Mouse (Mus musculus): ENCODE data around the gene Chrna9. TPM values are rescaled to one million over a fixed set of nuclear protein-coding genes. Genes with fewer than 3 reads are reported as not detected.

The Chrna9 gene
- polyA plus RNA-seq, 1 experiment from 2014 or later, result not detected

DNA sequence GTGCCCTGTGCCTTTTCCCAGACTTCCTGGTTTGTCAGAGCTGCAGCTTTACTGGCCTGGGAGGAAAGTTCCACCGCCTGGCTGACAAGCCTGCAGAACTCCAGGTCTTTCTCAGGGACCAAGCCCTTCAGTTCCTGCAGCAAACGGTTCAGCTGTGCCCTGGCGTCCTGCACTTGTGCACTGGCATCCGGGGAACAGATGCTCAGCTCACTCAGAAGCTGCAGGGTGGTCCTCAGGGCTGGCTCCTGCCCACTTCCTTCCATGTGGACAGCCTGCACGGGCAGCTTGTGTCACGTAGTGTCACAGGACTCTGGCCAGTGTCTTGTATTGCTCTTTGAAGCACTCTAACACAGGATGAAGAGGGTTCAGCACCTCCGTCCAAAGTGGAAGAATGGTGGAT, 23.0 kb upstream of the Chrna9 start:
- Histone ChIP-seq H3K4me1 (replicated peaks; ENCODE audit: control insufficient read depth, insufficient read depth, low read length) (no peaks in the 10 kb centered on the region), H3K27ac (ENCODE audit: low read depth) (no peak overlapping the region), H3K36me3 (ENCODE audit: control insufficient read depth, insufficient read depth, low read length) (no peaks in the 10 kb centered on the region), H3K9ac (ENCODE audit: low read length) (no peak overlapping the region), H3K27me3 (replicated peaks; ENCODE audit: control insufficient read depth, insufficient read depth, low read length) (no peaks in the 10 kb centered on the region), H3K4me3 (ENCODE audit: low read depth, low read length) (no peak overlapping the region), H3K9me3 (ENCODE audit: control insufficient read depth, low read length) (no peaks in the 10 kb centered on the region), H3K4me2 (ENCODE audit: low read length) (no peak overlapping the region)
- DNase-seq (ENCODE audit: low spot score) (no peak), ATAC-seq (replicated peaks; ENCODE audit: low FRiP score, low TSS enrichment, low read depth) (no peak)
- WGBS, result 78% methylated on average over 7 of the region's 7 CpGs

DNA sequence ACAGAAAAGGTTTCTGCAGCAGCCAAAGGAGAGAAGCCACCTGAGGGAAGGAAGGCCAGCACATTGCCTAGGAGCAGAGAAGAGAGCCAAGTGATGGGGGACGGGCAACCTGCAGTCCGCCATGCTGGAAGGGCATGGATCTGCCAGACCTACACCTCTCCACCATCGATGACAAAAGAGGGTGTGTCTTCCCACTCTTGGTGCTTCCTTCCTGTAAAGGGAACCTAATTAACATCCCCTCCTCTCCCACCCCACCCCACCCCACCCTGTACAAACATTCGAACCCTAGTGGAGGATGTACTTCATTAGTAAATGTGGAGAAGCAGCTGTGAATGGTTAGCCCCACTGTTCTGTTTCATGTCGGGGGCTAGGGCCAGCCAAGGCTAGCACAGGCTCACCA, 22.5 kb upstream of the Chrna9 start:
- Histone ChIP-seq H3K27me3 (replicated peaks; ENCODE audit: control insufficient read depth, insufficient read depth, low read length) (no peaks in the 10 kb centered on the region), H3K36me3 (ENCODE audit: control insufficient read depth, insufficient read depth, low read length) (no peaks in the 10 kb centered on the region), H3K9me3 (ENCODE audit: control insufficient read depth, low read length) (no peaks in the 10 kb centered on the region), H3K4me3 (ENCODE audit: low read depth, low read length) (no peak overlapping the region), H3K4me2 (ENCODE audit: low read length) (no peak overlapping the region), H3K4me1 (replicated peaks; ENCODE audit: control insufficient read depth, insufficient read depth, low read length) (no peaks in the 10 kb centered on the region), H3K9ac (ENCODE audit: low read length) (no peak overlapping the region), H3K27ac (ENCODE audit: low read depth) (no peak overlapping the region)
- ATAC-seq (replicated peaks; ENCODE audit: low FRiP score, low TSS enrichment, low read depth) (no peak), DNase-seq (ENCODE audit: low spot score) (no peak)
- 87% methylated on average over 5 of the region's 5 CpGs for WGBS

DNA sequence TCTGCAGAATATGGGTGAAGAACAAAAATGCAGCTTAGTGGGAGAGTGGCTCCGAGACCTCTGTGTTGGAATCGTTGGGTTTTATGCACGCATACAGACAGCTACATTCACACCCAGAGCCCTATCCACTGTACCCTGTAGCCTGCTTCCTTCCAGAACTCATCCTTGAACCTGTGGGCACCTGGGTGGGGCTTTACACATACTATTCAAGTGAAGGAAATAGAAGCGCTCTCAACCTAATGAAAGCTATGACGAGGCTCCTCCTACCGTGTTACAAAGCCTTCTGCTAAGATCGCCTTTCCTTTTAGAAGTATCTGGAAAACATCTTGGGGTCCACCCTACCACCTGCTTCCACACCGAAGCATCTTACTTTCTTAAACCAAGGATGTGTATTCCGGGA, 21.6 kb upstream of the Chrna9 start:
- Histone ChIP-seq H3K4me3 (ENCODE audit: low read depth, low read length) (no peak overlapping the region), H3K4me1 (replicated peaks; ENCODE audit: control insufficient read depth, insufficient read depth, low read length) (no peaks in the 10 kb centered on the region), H3K27me3 (replicated peaks; ENCODE audit: control insufficient read depth, insufficient read depth, low read length) (no peaks in the 10 kb centered on the region), H3K9ac (ENCODE audit: low read length) (no peak overlapping the region), H3K9me3 (ENCODE audit: control insufficient read depth, low read length) (no peaks in the 10 kb centered on the region), H3K27ac (ENCODE audit: low read depth) (no peak overlapping the region), H3K4me2 (ENCODE audit: low read length) (no peak overlapping the region), H3K36me3 (ENCODE audit: control insufficient read depth, insufficient read depth, low read length) (no peaks in the 10 kb centered on the region)
- WGBS, result 88% methylated on average over 9 of the region's 9 CpGs
- ATAC-seq (replicated peaks; ENCODE audit: low FRiP score, low TSS enrichment, low read depth), result no peak
- DNase-seq (ENCODE audit: low spot score), result no peak

DNA sequence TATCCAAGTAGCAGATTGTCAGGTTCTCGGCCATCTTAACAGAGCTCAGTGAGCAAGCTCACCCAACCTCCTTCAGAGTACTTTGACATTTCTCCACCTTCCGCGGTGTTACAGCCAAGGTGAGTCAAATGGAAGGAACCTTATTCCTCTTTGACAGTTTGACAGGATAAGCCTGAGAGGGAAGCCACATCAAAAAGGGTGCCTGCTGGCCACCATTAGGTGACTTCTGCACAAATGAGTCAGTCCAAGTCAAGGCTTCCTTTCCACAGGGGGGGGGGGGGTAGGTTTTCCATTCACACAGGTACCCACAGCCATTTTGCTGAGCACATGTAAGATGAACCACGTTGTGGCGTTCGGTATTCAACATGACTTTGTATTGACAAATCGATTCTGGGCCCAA, 20.4 kb upstream of the Chrna9 start:
- Histone ChIP-seq H3K9ac (ENCODE audit: low read length) (no peak overlapping the region), H3K27me3 (replicated peaks; ENCODE audit: control insufficient read depth, insufficient read depth, low read length) (no peaks in the 10 kb centered on the region), H3K36me3 (ENCODE audit: control insufficient read depth, insufficient read depth, low read length) (no peaks in the 10 kb centered on the region), H3K4me2 (ENCODE audit: low read length) (no peak overlapping the region), H3K4me1 (replicated peaks; ENCODE audit: control insufficient read depth, insufficient read depth, low read length) (no peaks in the 10 kb centered on the region), H3K4me3 (ENCODE audit: low read depth, low read length) (no peak overlapping the region), H3K27ac (ENCODE audit: low read depth) (no peak overlapping the region), H3K9me3 (ENCODE audit: control insufficient read depth, low read length) (no peaks in the 10 kb centered on the region)
- DNase-seq (ENCODE audit: low spot score) (no peak), ATAC-seq (replicated peaks; ENCODE audit: low FRiP score, low TSS enrichment, low read depth) (no peak)
- 87% methylated on average over 7 of the region's 7 CpGs for WGBS

DNA sequence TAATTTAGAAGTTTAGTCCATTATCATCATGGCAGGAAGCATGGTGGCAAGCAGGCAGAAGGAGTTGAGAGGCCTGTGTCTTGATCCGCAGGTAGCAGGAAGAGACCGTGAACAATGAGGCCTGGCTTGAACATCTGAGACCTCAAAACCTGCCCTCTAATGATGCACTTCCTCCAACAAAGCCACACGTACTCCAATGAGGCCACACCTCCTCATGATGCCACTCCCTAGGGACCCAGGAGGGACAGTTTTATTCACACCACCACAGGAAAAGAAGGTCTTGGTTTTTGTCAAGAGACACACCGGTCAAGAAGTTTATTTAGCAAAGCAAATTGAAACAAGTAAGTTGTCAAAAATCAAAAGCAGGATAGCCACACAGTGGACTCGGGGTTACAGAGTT, 17.8 kb upstream of the Chrna9 start:
- DNase-seq (ENCODE audit: low spot score), result no peak
- H3K9ac ChIP-seq (ENCODE audit: low read length), result no peak overlapping the region
- WGBS, result 87% methylated on average over 5 of the region's 5 CpGs
- H3K4me3 ChIP-seq (ENCODE audit: low read depth, low read length), result no peak overlapping the region
- H3K4me2 ChIP-seq (ENCODE audit: low read length), result no peak overlapping the region
- ATAC-seq (replicated peaks; ENCODE audit: low FRiP score, low TSS enrichment, low read depth), result no peak
- H3K27ac ChIP-seq (ENCODE audit: low read depth), result no peak overlapping the region
- H3K27me3 ChIP-seq (replicated peaks; ENCODE audit: control insufficient read depth, insufficient read depth, low read length), result no peaks in the 10 kb centered on the region
- H3K36me3 ChIP-seq (ENCODE audit: control insufficient read depth, insufficient read depth, low read length), result no peaks in the 10 kb centered on the region
- no peaks in the 10 kb centered on the region for H3K9me3 ChIP-seq (ENCODE audit: control insufficient read depth, low read length)
- H3K4me1 ChIP-seq (replicated peaks; ENCODE audit: control insufficient read depth, insufficient read depth, low read length), result no peaks in the 10 kb centered on the region

DNA sequence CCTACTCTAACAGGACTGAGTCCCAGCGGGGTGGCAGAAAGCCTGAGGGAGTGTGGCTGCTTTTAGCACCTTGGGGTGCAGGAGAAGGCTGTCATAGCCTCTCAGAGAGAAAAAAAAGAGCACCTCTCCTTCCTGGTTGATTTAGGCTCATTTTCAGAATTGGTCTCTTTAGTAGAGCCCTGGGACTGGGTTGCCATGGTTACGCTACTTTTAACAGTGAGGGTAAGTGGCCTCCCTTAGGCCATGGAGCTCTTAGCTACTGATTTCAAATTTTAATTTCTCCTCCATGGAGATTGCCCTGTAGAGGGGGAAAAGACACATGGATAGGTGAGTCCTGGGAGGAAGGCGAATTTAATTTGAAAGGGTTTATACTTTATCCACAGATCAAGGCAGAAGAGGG, 16.1 kb upstream of the Chrna9 start:
- H3K27me3 ChIP-seq (replicated peaks; ENCODE audit: control insufficient read depth, insufficient read depth, low read length), result no peaks in the 10 kb centered on the region
- no peaks in the 10 kb centered on the region for H3K36me3 ChIP-seq (ENCODE audit: control insufficient read depth, insufficient read depth, low read length)
- no peaks in the 10 kb centered on the region for H3K4me1 ChIP-seq (replicated peaks; ENCODE audit: control insufficient read depth, insufficient read depth, low read length)
- H3K4me3 ChIP-seq (ENCODE audit: low read depth, low read length), result no peak overlapping the region
- no peak overlapping the region for H3K27ac ChIP-seq (ENCODE audit: low read depth)
- DNase-seq (ENCODE audit: low spot score) (no peak), ATAC-seq (replicated peaks; ENCODE audit: low FRiP score, low TSS enrichment, low read depth) (no peak)
- no peak overlapping the region for H3K4me2 ChIP-seq (ENCODE audit: low read length)
- 76% methylated on average over 3 of the region's 3 CpGs for WGBS
- no peaks in the 10 kb centered on the region for H3K9me3 ChIP-seq (ENCODE audit: control insufficient read depth, low read length)
- no peak overlapping the region for H3K9ac ChIP-seq (ENCODE audit: low read length)

DNA sequence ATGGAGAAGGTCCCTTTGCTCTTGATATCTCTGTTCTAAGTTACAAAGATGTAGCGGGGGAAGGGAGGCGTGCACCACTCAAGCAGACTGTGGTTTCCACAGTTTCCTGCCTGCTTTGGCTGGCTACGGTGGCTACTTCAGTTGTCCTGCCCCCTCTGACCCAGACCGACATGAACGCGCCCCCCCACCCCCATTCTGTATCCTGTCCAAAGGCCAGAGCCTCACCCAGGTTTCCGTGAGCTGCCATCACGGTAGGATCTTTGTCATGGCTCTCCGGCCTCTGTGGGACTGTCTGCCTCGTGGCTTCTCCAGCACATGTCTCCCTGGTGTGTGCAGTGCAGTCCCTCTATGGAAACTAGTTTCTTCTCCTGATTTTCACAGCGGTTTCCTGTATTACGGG, 15.4 kb upstream of the Chrna9 start:
- Histone ChIP-seq H3K27ac (ENCODE audit: low read depth) (no peak overlapping the region), H3K36me3 (ENCODE audit: control insufficient read depth, insufficient read depth, low read length) (no peaks in the 10 kb centered on the region), H3K4me3 (ENCODE audit: low read depth, low read length) (no peak overlapping the region), H3K9ac (ENCODE audit: low read length) (no peak overlapping the region), H3K4me2 (ENCODE audit: low read length) (no peak overlapping the region), H3K9me3 (ENCODE audit: control insufficient read depth, low read length) (no peaks in the 10 kb centered on the region), H3K27me3 (replicated peaks; ENCODE audit: control insufficient read depth, insufficient read depth, low read length) (no peaks in the 10 kb centered on the region), H3K4me1 (replicated peaks; ENCODE audit: control insufficient read depth, insufficient read depth, low read length) (no peaks in the 10 kb centered on the region)
- DNase-seq (ENCODE audit: low spot score) (no peak), ATAC-seq (replicated peaks; ENCODE audit: low FRiP score, low TSS enrichment, low read depth) (no peak)
- 85% methylated on average over 12 of the region's 12 CpGs for WGBS

DNA sequence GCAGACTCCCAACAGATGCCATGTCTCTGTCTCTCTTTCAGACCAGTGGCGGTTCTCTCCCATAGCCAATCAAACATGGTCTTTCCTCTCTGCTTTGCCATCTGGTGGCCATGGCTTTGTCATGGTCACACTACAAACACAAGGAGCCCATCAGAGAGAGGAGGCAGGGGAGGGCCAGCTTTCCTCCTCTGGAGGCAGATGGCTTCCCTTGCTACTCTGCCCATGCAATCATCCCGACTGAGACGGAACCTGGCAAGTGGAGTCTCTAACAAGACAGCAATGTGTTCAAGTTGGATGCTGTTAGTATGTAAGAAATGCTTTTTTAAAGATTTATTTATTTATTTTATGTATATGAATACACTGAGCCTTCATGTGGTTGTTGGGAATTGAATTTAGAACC, 14.8 kb upstream of the Chrna9 start:
- WGBS, result 94% methylated on average over 3 of the region's 3 CpGs
- Histone ChIP-seq H3K9ac (ENCODE audit: low read length) (no peak overlapping the region), H3K4me2 (ENCODE audit: low read length) (no peak overlapping the region), H3K9me3 (ENCODE audit: control insufficient read depth, low read length) (no peaks in the 10 kb centered on the region), H3K36me3 (ENCODE audit: control insufficient read depth, insufficient read depth, low read length) (no peaks in the 10 kb centered on the region), H3K4me1 (replicated peaks; ENCODE audit: control insufficient read depth, insufficient read depth, low read length) (no peaks in the 10 kb centered on the region), H3K4me3 (ENCODE audit: low read depth, low read length) (no peak overlapping the region), H3K27me3 (replicated peaks; ENCODE audit: control insufficient read depth, insufficient read depth, low read length) (no peaks in the 10 kb centered on the region), H3K27ac (ENCODE audit: low read depth) (no peak overlapping the region)
- DNase-seq (ENCODE audit: low spot score) (no peak), ATAC-seq (replicated peaks; ENCODE audit: low FRiP score, low TSS enrichment, low read depth) (no peak)

DNA sequence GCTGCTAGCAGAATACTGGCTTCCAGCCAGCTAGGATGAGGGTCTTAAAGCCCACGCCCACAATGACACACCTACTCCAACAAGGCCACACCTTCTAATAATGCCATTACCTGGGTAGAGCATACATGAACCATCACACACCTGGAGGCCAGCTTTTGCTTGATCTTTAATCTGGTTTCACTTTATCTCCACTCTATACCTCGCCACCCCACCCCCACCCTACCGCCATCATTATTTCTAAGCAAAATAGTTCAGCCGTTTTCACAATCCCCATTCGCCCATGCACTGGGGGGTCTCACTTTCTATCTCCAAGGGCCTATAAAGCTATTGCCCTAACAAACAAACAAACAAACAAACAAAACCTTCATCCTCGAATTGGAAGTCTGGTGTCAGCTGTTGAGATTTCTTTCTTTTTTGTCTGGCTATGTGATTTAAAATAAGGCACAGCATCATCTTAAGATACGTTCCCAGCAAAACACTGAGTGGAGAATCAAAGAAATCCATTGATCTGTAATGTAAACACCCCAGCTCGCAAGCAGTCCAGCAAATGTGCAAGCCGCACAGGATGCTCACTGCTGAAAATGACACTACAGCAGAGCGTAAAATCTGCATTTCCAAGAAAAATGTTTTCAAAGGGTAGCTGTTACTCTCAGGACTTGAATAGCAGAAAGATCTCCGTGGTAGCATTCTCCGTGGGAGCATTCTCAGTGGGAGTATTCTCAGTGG, 13.9 kb upstream of the Chrna9 start:
- no peaks in the 10 kb centered on the region for H3K27me3 ChIP-seq (replicated peaks; ENCODE audit: control insufficient read depth, insufficient read depth, low read length)
- ATAC-seq (replicated peaks; ENCODE audit: low FRiP score, low TSS enrichment, low read depth) (no peak), DNase-seq (ENCODE audit: low spot score) (no peak)
- no peaks in the 10 kb centered on the region for H3K4me1 ChIP-seq (replicated peaks; ENCODE audit: control insufficient read depth, insufficient read depth, low read length)
- H3K4me3 ChIP-seq (ENCODE audit: low read depth, low read length), result no peak overlapping the region
- no peaks in the 10 kb centered on the region for H3K9me3 ChIP-seq (ENCODE audit: control insufficient read depth, low read length)
- no peak overlapping the region for H3K27ac ChIP-seq (ENCODE audit: low read depth)
- H3K9ac ChIP-seq (ENCODE audit: low read length), result no peak overlapping the region
- 80% methylated on average over 12 of the region's 12 CpGs for WGBS
- no peaks in the 10 kb centered on the region for H3K36me3 ChIP-seq (ENCODE audit: control insufficient read depth, insufficient read depth, low read length)
- no peak overlapping the region for H3K4me2 ChIP-seq (ENCODE audit: low read length)
